19 mouse cellular contexts compared by ENCODE assay signal in genomic region chr15:51296841-51297240, GRCm38 (mm10).
DNase-seq lines count a peak whose midpoint lies in the region; ATAC-seq and TF ChIP-seq lines count a peak whose summit lies in the region.
"Had no signal": no experiment of that assay in that cellular context is flagged by ENCODE, and none has a peak within 500 bp of the region (broad histone marks: within the 10 kb centered on the region; RNA-seq: fewer than 3 reads in every experiment).

No protein-coding gene starts in this region.

- H3K36me3 ChIP-seq in ES-E14 (ENCODE audit: control insufficient read depth, insufficient read depth, low read length, poor library complexity, severe bottlenecking) = no peaks in the 10 kb centered on the region
- H3K36me3 ChIP-seq: embryonic facial prominence, embryonic 10.5 days; embryonic facial prominence, embryonic 12.5 days; forebrain, embryonic 15.5 days had no signal

- in situ Hi-C loops in ES-E14 (cut with MboI; ENCODE audit: low sequenced_read_pairs in 2 of 2, unreplicated experiment in 2 of 2) = no loop called here

- DNase-seq in ES-E14 (ENCODE audit: low read depth, low spot score) (peak; percentile 55), WW6 (ENCODE audit: low read depth, low spot score) (peak; percentile 13)
- DNase-seq in heart, postnatal 10 days = no peak
- DNase-seq in heart, adult 11 months = no peak
- DNase-seq: adrenal gland, adult 8-10 months; adrenal gland, postnatal 14 days; adrenal gland, postnatal 36 days; cerebellum, adult 11-12 months; cerebellum, adult 2 months; cerebellum, adult 9-10 months; cerebellum, postnatal 10 days; cerebellum, postnatal 25 days; forebrain, postnatal 0 days had no signal

- no peaks in the 10 kb centered on the region for H3K4me1 ChIP-seq in ES-E14 (ENCODE audit: control insufficient read depth in 2 of 2, insufficient read depth in 2 of 2, low read length in 2 of 2, poor library complexity in 1 of 2)
- H3K4me1 ChIP-seq: embryonic facial prominence, embryonic 10.5 days; embryonic facial prominence, embryonic 12.5 days; forebrain, embryonic 13.5 days; forebrain, embryonic 15.5 days had no signal

- H3K27ac ChIP-seq in ES-E14 (ENCODE audit: insufficient read depth, low read depth, low read length, poor library complexity, severe bottlenecking) = no peak overlapping the region
- H3K27ac ChIP-seq: embryonic facial prominence, embryonic 10.5 days; embryonic facial prominence, embryonic 12.5 days; forebrain, embryonic 13.5 days; forebrain, embryonic 15.5 days had no signal

- ATAC-seq in inflammation-experienced regulatory T-cells, adult 6 months = no peak
- ATAC-seq: activated CD4-positive, CD25-positive, alpha-beta regulatory T cell, adult 4 months; forebrain, embryonic 13.5 days; forebrain, embryonic 15.5 days; forebrain, postnatal 0 days had no signal

- no peak overlapping the region for H3K4me3 ChIP-seq in ES-E14 (ENCODE audit: insufficient read depth in 1 of 2, low read depth in 1 of 2, low read length in 2 of 2, poor library complexity in 1 of 2, severe bottlenecking in 1 of 2)
- H3K4me3 ChIP-seq: embryonic facial prominence, embryonic 10.5 days; embryonic facial prominence, embryonic 12.5 days; forebrain, embryonic 13.5 days; forebrain, embryonic 15.5 days had no signal

- H3K9me3 ChIP-seq in ES-E14 (ENCODE audit: control insufficient read depth, insufficient read depth, low read depth, low read length) = no peaks in the 10 kb centered on the region
- H3K9me3 ChIP-seq: embryonic facial prominence, embryonic 10.5 days; embryonic facial prominence, embryonic 12.5 days; forebrain, embryonic 13.5 days; forebrain, embryonic 15.5 days had no signal

- H3K9ac ChIP-seq in ES-E14 (ENCODE audit: insufficient read depth, low read depth, low read length, poor library complexity, severe bottlenecking) = no peak overlapping the region
- H3K9ac ChIP-seq: embryonic facial prominence, embryonic 12.5 days; forebrain, embryonic 13.5 days; forebrain, embryonic 15.5 days; forebrain, postnatal 0 days had no signal

- intact Hi-C loops in heart, postnatal 10 days (cut with DNase I) = no loop called here

TF ChIP-seq in ES-E14, 5 proteins besides CTCF, POLR2A, EP300 and RAD21:
- TF ChIP-seq MAFK (IDR thresholded peaks at IDR 0.05; ENCODE audit: insufficient read depth, low read depth, low read length) (no peak), HCFC1 (IDR thresholded peaks at IDR 0.05; ENCODE audit: borderline replicate concordance, insufficient read depth, low read length) (no peak), ZNF384 (IDR thresholded peaks at IDR 0.05; ENCODE audit: low read depth, low read length) (no peak), CHD2 (IDR thresholded peaks at IDR 0.05; ENCODE audit: low read depth, low read length) (no peak), ZC3H11A (IDR thresholded peaks at IDR 0.05; ENCODE audit: borderline replicate concordance, low read depth, low read length) (no peak)
TF ChIP-seq in ES-E14: peak in this region for 0.

Comparison
In these comparisons a context has a peak if more than half of its experiments do, and no peak if none do; other contexts are left out.
1. DNase-seq: peak in ES-E14 (single experiment) and WW6 (single experiment); none in heart, postnatal 10 days (0 of 2) and heart, adult 11 months (single experiment).